Mouse (Mus musculus) CH12.LX (cell line): ENCODE data around the gene Cpsf4. TPM values are rescaled to one million over a fixed set of nuclear protein-coding genes. Genes with fewer than 3 reads are reported as not detected.
A peak's percentile ranks its signal among the peaks of the same experiment; 100 is the strongest.

Source experiments
- DNase-seq: peaks from one replicate; pipeline ENCODE4 v3.0.0-alpha.2; 2013; ENCODE audit errors: extremely low read depth
- H3K27ac ChIP-seq: 2 replicates; pipeline ENCODE4 v1.5.1; 2012; ENCODE audit warnings: low read depth, mild to moderate bottlenecking, control low read depth, moderate library complexity; ENCODE audit not compliant: insufficient read depth
- H3K27me3 ChIP-seq: replicated peaks from 2 replicates; pipeline ENCODE3; 2012; ENCODE audit warnings: inconsistent platforms
- H3K36me3 ChIP-seq, 2 experiments: replicated peaks in 1 of 2; 2 replicates each; pipeline versions ENCODE3 to v1.6.1; 2012; ENCODE audit warnings: inconsistent platforms in 1 of 2, low read length in 1 of 2, mild to moderate bottlenecking in 1 of 2, mixed read lengths in 1 of 2, moderate library complexity in 1 of 2; ENCODE audit not compliant: control insufficient read depth in 1 of 2, insufficient read depth in 1 of 2
- H3K4me1 ChIP-seq, 2 experiments: 2 replicates each; pipeline ENCODE4 v1.6.1; 2012; ENCODE audit warnings: inconsistent platforms in 1 of 2, moderate library complexity in 1 of 2; ENCODE audit not compliant: insufficient read depth in 2 of 2, control insufficient read depth in 1 of 2
- H3K4me2 ChIP-seq: 2 replicates; pipeline ENCODE4 v1.6.1; 2012; ENCODE audit warnings: low read depth, mild to moderate bottlenecking, control low read depth; ENCODE audit not compliant: poor library complexity, insufficient read depth, severe bottlenecking
- H3K4me3 ChIP-seq, 3 experiments: fragments of 150-350 bp in 1 of 3; sonication (generic) in 1 of 3; replicated peaks in 1 of 3; 2 replicates each; pipeline versions ENCODE3 to v1.5.1; 2011 to 2012; ENCODE audit warnings: low read depth in 2 of 3, low read length in 2 of 3, mild to moderate bottlenecking in 2 of 3, moderate library complexity in 2 of 3, control low read depth in 1 of 3, improper control_type of control experiment in 1 of 3, inconsistent platforms in 1 of 3, mixed read lengths in 1 of 3; ENCODE audit not compliant: poor library complexity in 1 of 3
- H3K79me2 ChIP-seq: replicated peaks from 2 replicates; pipeline ENCODE4 v1.6.1; 2012; ENCODE audit warnings: mild to moderate bottlenecking, moderate library complexity; ENCODE audit not compliant: control insufficient read depth, poor library complexity, insufficient read depth, severe bottlenecking; ENCODE audit errors: extremely low read depth
- H3K9ac ChIP-seq: 2 replicates; pipeline ENCODE4 v1.6.1; 2012; ENCODE audit warnings: low read depth, mild to moderate bottlenecking, control low read depth, moderate library complexity; ENCODE audit not compliant: insufficient read depth
- H3K9me3 ChIP-seq: replicated peaks from 2 replicates; pipeline ENCODE3; 2012; ENCODE audit warnings: low read length, inconsistent platforms, mixed read lengths
- BHLHE40 ChIP-seq: IDR thresholded peaks from 2 replicates; pipeline ENCODE4 v1.6.1; 2011; ENCODE audit warnings: mild to moderate bottlenecking, low read depth, low read length, improper control_type of control experiment
- CHD1 ChIP-seq: IDR thresholded peaks from 2 replicates; pipeline ENCODE4 v1.6.1; 2012; ENCODE audit warnings: low read depth, low read length, improper control_type of control experiment, inconsistent platforms
- CHD2 ChIP-seq: IDR thresholded peaks from 2 replicates; pipeline ENCODE4 v1.6.1; 2011; ENCODE audit warnings: low read length, improper control_type of control experiment
- CTCF ChIP-seq, 2 experiments: IDR thresholded peaks in 1 of 2; conservative IDR thresholded peaks in 1 of 2; 2 replicates each; pipeline ENCODE4 v1.5.1; 2011 to 2012; ENCODE audit warnings: low read depth in 2 of 2, low read length in 2 of 2, improper control_type of control experiment in 1 of 2, inconsistent platforms in 1 of 2, mild to moderate bottlenecking in 1 of 2, moderate library complexity in 1 of 2
- ELF1 ChIP-seq: IDR thresholded peaks from 2 replicates; pipeline ENCODE4 v1.6.1; 2014; ENCODE audit warnings: low read depth, mild to moderate bottlenecking, inconsistent platforms, low read length, improper control_type of control experiment
- EP300 ChIP-seq: IDR thresholded peaks from 2 replicates; pipeline ENCODE4 v1.6.1; 2011; ENCODE audit warnings: low read length, improper control_type of control experiment
- ETS1 ChIP-seq: conservative IDR thresholded peaks from 2 replicates; pipeline ENCODE4 v1.6.1; 2012; ENCODE audit warnings: low read depth, mild to moderate bottlenecking, inconsistent platforms, low read length, improper control_type of control experiment, moderate library complexity
- JUN ChIP-seq: IDR thresholded peaks from 2 replicates; pipeline ENCODE4 v1.6.1; 2011; ENCODE audit warnings: low read depth, mild to moderate bottlenecking, low read length, improper control_type of control experiment, moderate library complexity; ENCODE audit not compliant: insufficient read depth
- JUND ChIP-seq: conservative IDR thresholded peaks from 2 replicates; pipeline ENCODE4 v1.6.1; 2011; ENCODE audit warnings: low read depth, low read length, improper control_type of control experiment
- KAT2A ChIP-seq: IDR thresholded peaks from 2 replicates; pipeline ENCODE4 v1.6.1; 2012; ENCODE audit warnings: low read length, improper control_type of control experiment, inconsistent platforms; ENCODE audit not compliant: insufficient replicate concordance
- MAFK ChIP-seq: IDR thresholded peaks from 2 replicates; pipeline ENCODE4 v1.6.1; 2011; ENCODE audit warnings: low read length, improper control_type of control experiment; ENCODE audit not compliant: insufficient replicate concordance
- MAZ ChIP-seq: IDR thresholded peaks from 2 replicates; pipeline ENCODE4 v1.6.1; 2012; ENCODE audit warnings: low read depth, mild to moderate bottlenecking, inconsistent platforms, low read length, improper control_type of control experiment, moderate library complexity
- NRF1 ChIP-seq: IDR thresholded peaks from 2 replicates; pipeline ENCODE4 v1.6.1; 2014; ENCODE audit warnings: low read depth, mild to moderate bottlenecking, inconsistent platforms, low read length, improper control_type of control experiment, moderate library complexity
- POLR2A ChIP-seq: IDR thresholded peaks from 2 replicates; pipeline ENCODE4 v1.6.1; 2011; ENCODE audit warnings: low read depth, mild to moderate bottlenecking, improper control_type of control experiment, low read length
- POLR2AphosphoS2 ChIP-seq: IDR thresholded peaks from 2 replicates; pipeline ENCODE4 v1.6.1; 2011; ENCODE audit warnings: low read depth, low read length, improper control_type of control experiment
- RAD21 ChIP-seq: IDR thresholded peaks from 2 replicates; pipeline ENCODE4 v1.6.1; 2011; ENCODE audit warnings: low read depth, mild to moderate bottlenecking, low read length, improper control_type of control experiment, moderate library complexity
- RCOR1 ChIP-seq: conservative IDR thresholded peaks from 2 replicates; pipeline ENCODE4 v1.6.1; 2012; ENCODE audit warnings: low read depth, mild to moderate bottlenecking, inconsistent platforms, low read length, improper control_type of control experiment
- SIN3A ChIP-seq: IDR thresholded peaks from 2 replicates; pipeline ENCODE4 v1.6.1; 2012; ENCODE audit warnings: low read length, improper control_type of control experiment, inconsistent platforms
- SMC3 ChIP-seq: IDR thresholded peaks from 2 replicates; pipeline ENCODE4 v1.6.1; 2011; ENCODE audit warnings: low read depth, low read length, improper control_type of control experiment
- TBP ChIP-seq: conservative IDR thresholded peaks from 2 replicates; pipeline ENCODE4 v1.6.1; 2011; ENCODE audit warnings: low read depth, low read length, improper control_type of control experiment
- UBTF ChIP-seq: IDR thresholded peaks from 2 replicates; pipeline ENCODE4 v1.6.1; 2012; ENCODE audit warnings: low read depth, mild to moderate bottlenecking, inconsistent platforms, low read length, improper control_type of control experiment, moderate library complexity
- USF1 ChIP-seq: IDR thresholded peaks from 2 replicates; pipeline ENCODE4 v1.6.1; 2014; ENCODE audit warnings: low read depth, mild to moderate bottlenecking, inconsistent platforms, low read length, improper control_type of control experiment
- USF2 ChIP-seq: conservative IDR thresholded peaks from 2 replicates; pipeline ENCODE4 v1.6.1; 2011; ENCODE audit warnings: low read depth, low read length, improper control_type of control experiment
- ZKSCAN1 ChIP-seq: IDR thresholded peaks from 2 replicates; pipeline ENCODE4 v1.6.1; 2012; ENCODE audit warnings: low read depth, inconsistent platforms, low read length, improper control_type of control experiment, borderline replicate concordance
- ZMIZ1 ChIP-seq: IDR thresholded peaks from 2 replicates; pipeline ENCODE4 v1.6.1; 2012; ENCODE audit warnings: low read depth, mild to moderate bottlenecking, inconsistent platforms, low read length, improper control_type of control experiment
- ZNF384 ChIP-seq: IDR thresholded peaks from 2 replicates; pipeline ENCODE4 v1.6.1; 2012; ENCODE audit warnings: low read depth, low read length, improper control_type of control experiment, inconsistent platforms
- dilution Hi-C: fragments of 300-500 bp; cut with MboI; formaldehyde crosslinking; loops from 2 replicates; pipeline ENCODE4 v1.14.3; 2020; ENCODE audit warnings: low sequenced_read_pairs; ENCODE audit not compliant: extremely low pct_unique_long_range_greater_than_20kb, extremely low pct_ligation_motif_present
- in situ Hi-C: fragments of 300-500 bp; cut with MboI; formaldehyde crosslinking; loops from 3 replicates; pipeline ENCODE4 v1.14.3; 2019; ENCODE audit warnings: low sequenced_read_pairs, low pct_ligation_motif_present, low pct_unique_long_range_greater_than_20kb, mixed read lengths
- polyA plus RNA-seq: library from polyadenylated mRNA; unstranded; fragments of >175 nt; gene quantifications from 2 replicates; pipeline ENCODE4 v1.2.1, GENCODE M21; 2012; ENCODE audit warnings: low read depth; ENCODE audit not compliant: insufficient read length
- total RNA-seq, 2 experiments: library from RNA; depleted of rRNA; stranded (reverse); fragments of 300-350 nt in 1 of 2; fragments of >200 nt in 1 of 2; gene quantifications; 2 replicates each; pipeline ENCODE4 v1.2.3; 2012 to 2014

The Cpsf4 gene
- total and polyA plus RNA-seq, 3 experiments = 56.3 to 70.7 (median 59.2) TPM

DNA sequence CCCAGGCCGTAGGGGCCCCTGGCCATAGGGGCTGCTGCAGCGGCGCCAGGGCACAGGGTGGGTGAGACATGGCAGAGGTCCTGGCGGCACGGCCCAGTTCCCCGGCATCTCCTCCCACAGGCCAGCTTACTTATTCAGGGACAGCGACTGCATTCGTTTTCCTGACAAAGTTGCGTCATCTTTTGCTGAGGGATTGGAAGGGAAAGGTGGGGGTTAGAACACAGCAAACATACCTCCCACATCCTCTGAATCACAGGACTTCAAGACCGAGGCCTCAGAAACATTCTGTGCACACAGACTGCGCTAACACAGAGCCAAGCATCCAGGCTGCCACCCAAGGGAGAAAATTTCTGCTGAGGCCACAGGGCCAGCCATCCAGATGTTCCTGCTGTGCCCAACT, 36.8 kb upstream of the Cpsf4 start:
- in situ Hi-C loops = no loop called here
- no peak overlapping the region for H3K27ac ChIP-seq
- no peaks in the 10 kb centered on the region for H3K79me2 ChIP-seq
- no peaks in the 10 kb centered on the region for H3K4me1 ChIP-seq
- no peak overlapping the region for H3K4me2 ChIP-seq
- no peaks in the 10 kb centered on the region for H3K9me3 ChIP-seq
- H3K27me3 ChIP-seq = no peaks in the 10 kb centered on the region
- DNase-seq = no peak
- H3K4me3 ChIP-seq = no peak overlapping the region
- H3K36me3 ChIP-seq = peaks cover 92 to 95% of the 10 kb centered on the region in 2 experiments
- no peak for TF ChIP-seq RCOR1
- TF ChIP-seq KAT2A = no peak
- no peak for TF ChIP-seq ELF1
- no peak for TF ChIP-seq POLR2A
- TF ChIP-seq BHLHE40 = no peak
- no peak for TF ChIP-seq ETS1
- no peak for TF ChIP-seq ZNF384
- no peak for TF ChIP-seq POLR2AphosphoS2
- no peak for TF ChIP-seq CHD2
- no peak for TF ChIP-seq SMC3
- TF ChIP-seq USF2 = no peak
- TF ChIP-seq ZKSCAN1 = no peak
- no peak for TF ChIP-seq MAFK
- TF ChIP-seq NRF1 = no peak
- TF ChIP-seq TBP = no peak
- TF ChIP-seq UBTF = no peak
- TF ChIP-seq CTCF (conservative IDR thresholded peaks at IDR 0.05 in 1 of 2, IDR thresholded peaks at IDR 0.05 in 1 of 2; ENCODE audit: low read depth in 2 of 2, low read length in 2 of 2) = no peak
- TF ChIP-seq RAD21 = no peak
- no peak for TF ChIP-seq MAZ
- no peak overlapping the region for H3K9ac ChIP-seq
- dilution Hi-C loops = no loop called here

DNA sequence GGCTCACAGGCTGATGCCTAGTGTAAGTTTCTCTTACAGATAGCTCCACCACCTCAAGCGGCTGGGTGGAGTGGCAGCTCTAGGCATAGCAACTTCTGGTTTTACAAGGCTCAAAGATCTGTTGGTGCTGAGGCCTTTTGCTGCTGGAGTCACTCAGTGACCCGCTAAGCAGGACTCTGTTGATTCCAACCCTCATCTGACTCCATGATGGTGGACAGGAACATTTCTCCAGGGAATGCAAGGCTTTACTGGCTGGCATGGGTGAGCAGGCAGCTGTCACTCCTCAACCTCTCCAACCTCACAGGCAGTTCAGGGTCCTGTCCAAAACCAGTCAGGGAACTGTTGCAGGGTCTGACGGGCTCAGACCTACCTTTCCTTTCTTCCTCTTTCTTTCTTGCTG, 36.0 kb upstream of the Cpsf4 start:
- dilution Hi-C loops = no loop called here
- peaks cover 4% of the 10 kb centered on the region; the same call in 1 of the 2 replicates for H3K79me2 ChIP-seq
- TF ChIP-seq EP300 (no peak), TBP (no peak), ZKSCAN1 (no peak), SMC3 (no peak), KAT2A (no peak), POLR2AphosphoS2 (peak; percentile 51; the same call in 1 of the 2 replicates), JUN (no peak), MAZ (no peak), BHLHE40 (no peak), JUND (no peak), CHD1 (no peak), ELF1 (no peak), SIN3A (no peak), POLR2A (no peak; the same call in 1 of the 2 replicates), ZMIZ1 (0 out of 2 replicates have a peak, but pooled peaks have one; percentile 10), ETS1 (no peak), USF1 (no peak)
- TF ChIP-seq, all 38 proteins: peak for 2
- Histone ChIP-seq H3K9me3 (no peaks in the 10 kb centered on the region), H3K9ac (no peak overlapping the region), H3K4me3 (no peak overlapping the region), H3K36me3 (peaks cover 86 to 94% of the 10 kb centered on the region in 2 experiments), H3K4me1 (no peaks in the 10 kb centered on the region), H3K27ac (no peak overlapping the region), H3K27me3 (no peaks in the 10 kb centered on the region), H3K4me2 (no peak overlapping the region)
- in situ Hi-C loops = no loop called here
- no peak for DNase-seq
